Mouse (Mus musculus) heart, adult 2 months (tissue): Measurements from ENCODE around the gene Lhx4. TPM values are rescaled to one million over a fixed set of nuclear protein-coding genes. Genes with fewer than 3 reads are reported as not detected.

ENCODE experiments used
- DNase-seq, 2 experiments: peaks; one replicate each; pipeline ENCODE4 v3.0.0; 2021
- H3K27ac ChIP-seq: fragments of 200-600 bp; 2 replicates; pipeline ENCODE4 v1.8.1; 2022
- H3K27me3 ChIP-seq: fragments of 200-500 bp; 2 replicates; pipeline ENCODE4 v1.6.1; 2012; ENCODE audit warnings: mild to moderate bottlenecking, low read length, inconsistent platforms, mixed read lengths; ENCODE audit not compliant: control insufficient read depth, insufficient read depth
- H3K36me3 ChIP-seq: fragments of 200-500 bp; 2 replicates; pipeline ENCODE4 v1.6.1; 2012; ENCODE audit warnings: low read length, inconsistent platforms; ENCODE audit not compliant: control insufficient read depth, insufficient read depth
- H3K4me1 ChIP-seq: fragments of 200-500 bp; 2 replicates; pipeline ENCODE4 v1.6.1; 2011; ENCODE audit warnings: low read length; ENCODE audit not compliant: control insufficient read depth, insufficient read depth
- H3K4me3 ChIP-seq: fragments of 200-600 bp; 2 replicates; pipeline ENCODE4 v1.8.1; 2022
- H3K79me2 ChIP-seq: fragments of 200-500 bp; replicated peaks from 2 replicates; pipeline ENCODE4 v1.6.1; 2012; ENCODE audit warnings: mild to moderate bottlenecking, inconsistent platforms, low read length, moderate library complexity, mixed read lengths; ENCODE audit not compliant: control insufficient read depth, insufficient read depth
- H3K9ac ChIP-seq: fragments of 200-500 bp; 2 replicates; pipeline ENCODE4 v1.6.1; 2012; ENCODE audit warnings: low read depth, mild to moderate bottlenecking, control low read depth, inconsistent platforms, low read length, mixed read lengths
- CTCF ChIP-seq: fragments of 200-600 bp; IDR thresholded peaks from 2 replicates; pipeline ENCODE4 v1.8.1; 2022; ENCODE audit warnings: antibody characterized with exemption, mild to moderate bottlenecking, moderate library complexity
- EP300 ChIP-seq: fragments of 200-500 bp; IDR thresholded peaks from 2 replicates; pipeline ENCODE4 v1.6.1; 2011; ENCODE audit warnings: low read depth, low read length, control low read depth; ENCODE audit not compliant: insufficient read depth
- POLR2A ChIP-seq: fragments of 200-500 bp; IDR thresholded peaks from 2 replicates; pipeline ENCODE4 v1.6.1; 2011; ENCODE audit warnings: mild to moderate bottlenecking, low read depth, low read length, control low read depth; ENCODE audit not compliant: insufficient read depth
- WGBS: fragments of 180-500 bp; shearing (Covaris S2); methylation state at CpG from one replicate; pipeline ENCODE4 v1.1.7; 2018; 5-methylcytosine and 5-hydroxymethylcytosine counted together
- intact Hi-C: fragments of 180-260 bp; cut with DNase I; formaldehyde crosslinking; loops from one replicate; pipeline ENCODE4 v1.15.1; 2025
- polyA plus RNA-seq: library from polyadenylated mRNA; depleted of rRNA; stranded (reverse); fragments of >200 nt; gene quantifications from 2 replicates; pipeline ENCODE4 v1.2.3, GENCODE M21; 2012
- total RNA-seq, 2 experiments: library from RNA; stranded (reverse); gene quantifications; 2 replicates each; pipeline ENCODE4 v1.2.3; 2021

The Lhx4 gene
- total and polyA plus RNA-seq, 3 experiments: not detected

DNA sequence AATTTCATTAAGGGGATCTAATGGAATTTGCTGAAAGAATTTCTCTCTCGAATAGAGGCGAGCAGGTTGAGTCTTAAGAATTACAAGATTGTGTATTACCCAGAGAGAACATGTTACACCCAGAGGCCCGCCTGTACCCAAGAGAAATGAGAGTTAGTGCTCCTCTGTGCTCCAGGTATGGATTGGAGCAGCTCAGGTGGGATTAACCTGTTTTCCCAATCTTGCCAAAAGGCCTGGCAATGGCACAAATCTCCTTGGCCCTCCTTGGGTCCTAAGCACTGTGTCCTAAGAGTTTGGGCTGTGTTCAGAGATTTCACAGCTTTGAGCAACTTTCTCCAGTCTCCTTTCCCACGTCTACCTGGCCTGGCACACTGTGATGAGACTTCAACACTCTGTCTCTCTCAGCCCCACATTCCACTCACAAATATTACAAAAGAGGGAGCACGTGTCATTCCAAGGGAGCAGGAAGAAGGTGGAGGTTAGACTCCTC, 48.2 kb downstream of the Lhx4 start:
- Histone ChIP-seq H3K36me3 (no peaks in the 10 kb centered on the region), H3K4me1 (no peaks in the 10 kb centered on the region), H3K9ac (no peak overlapping the region), H3K27ac (no peak overlapping the region), H3K4me3 (no peak overlapping the region), H3K79me2 (no peaks in the 10 kb centered on the region), H3K27me3 (no peaks in the 10 kb centered on the region)
- intact Hi-C loops: no loop called here
- TF ChIP-seq EP300 (no peak), CTCF (no peak), POLR2A (no peak)
- 89% methylated on average over 5 of the region's 5 CpGs for WGBS
- no peak for DNase-seq

DNA sequence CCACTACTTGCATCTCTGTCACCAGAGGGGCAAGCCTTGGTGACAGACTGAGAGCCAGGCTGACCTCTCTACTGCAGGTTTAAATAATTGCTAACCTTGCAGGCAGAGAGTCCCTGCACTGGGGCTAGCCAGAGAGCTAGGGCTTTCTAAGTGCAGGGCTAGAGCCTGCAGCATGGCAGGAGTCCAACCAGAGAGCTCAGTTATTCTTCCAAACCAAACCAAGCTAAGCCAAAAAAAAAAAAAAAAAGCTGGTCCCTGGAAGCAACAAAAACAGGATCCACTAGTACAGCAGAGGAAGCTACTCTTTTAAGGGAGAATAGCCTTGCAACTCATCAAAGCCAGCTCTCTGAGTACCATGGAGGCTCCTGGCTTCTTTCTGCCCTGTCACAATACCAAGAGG, 50.6 kb downstream of the Lhx4 start:
- TF ChIP-seq EP300 (no peak), POLR2A (no peak), CTCF (no peak)
- DNase-seq: no peak
- H3K4me3 ChIP-seq: no peak overlapping the region

GRCm38 (mm10) chr1:155698373-155699159, 52.9 kb downstream of the Lhx4 start:
- 72% methylated on average over 17 of the region's 17 CpGs for WGBS
- no peak for DNase-seq
- Histone ChIP-seq H3K4me3 (no peak overlapping the region), H3K27ac (no peak overlapping the region), H3K79me2 (no peaks in the 10 kb centered on the region), H3K4me1 (no peaks in the 10 kb centered on the region), H3K36me3 (no peaks in the 10 kb centered on the region), H3K9ac (no peak overlapping the region), H3K27me3 (no peaks in the 10 kb centered on the region)
- TF ChIP-seq POLR2A (no peak), EP300 (no peak), CTCF (no peak)
- intact Hi-C loops: no loop called here

More for the DNA sequence above, 50.6 kb downstream of the Lhx4 start:
- Histone ChIP-seq H3K36me3 (no peaks in the 10 kb centered on the region), H3K27me3 (no peaks in the 10 kb centered on the region), H3K4me1 (no peaks in the 10 kb centered on the region), H3K79me2 (no peaks in the 10 kb centered on the region), H3K27ac (no peak overlapping the region), H3K9ac (no peak overlapping the region)
- intact Hi-C loops: no loop called here

GRCm38 (mm10) chr1:155693443-155693842, 58.0 kb downstream of the Lhx4 start:
- 63% methylated on average over 5 of the region's 5 CpGs for WGBS
- TF ChIP-seq POLR2A (no peak), EP300 (no peak), CTCF (no peak)

DNA sequence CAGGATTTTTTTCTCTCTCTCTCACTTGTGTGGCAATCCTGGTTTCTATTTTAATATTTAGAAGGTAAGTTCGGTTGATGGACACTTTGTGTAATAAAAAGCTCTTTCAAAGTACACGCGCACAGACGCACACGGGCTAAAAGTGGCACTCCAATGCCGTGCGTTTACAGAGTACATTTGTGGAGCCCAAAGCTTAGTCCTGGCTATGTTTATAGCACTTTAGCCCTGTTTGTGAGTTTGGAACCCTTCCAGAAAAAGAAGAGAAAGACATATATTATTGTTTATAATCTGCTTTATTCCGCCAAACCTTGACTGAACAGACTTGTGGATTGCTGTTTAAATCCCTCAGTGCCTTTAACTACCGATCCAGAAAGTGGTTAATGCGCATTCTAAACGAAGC, 58.5 kb downstream of the Lhx4 start:
- intact Hi-C loops: no loop called here
- no peak overlapping the region for H3K27ac ChIP-seq
- TF ChIP-seq POLR2A (no peak), EP300 (no peak), CTCF (no peak)
- no peak overlapping the region for H3K4me3 ChIP-seq
- H3K9ac ChIP-seq: no peak overlapping the region
- no peaks in the 10 kb centered on the region for H3K36me3 ChIP-seq
- no peaks in the 10 kb centered on the region for H3K4me1 ChIP-seq
- no peaks in the 10 kb centered on the region for H3K79me2 ChIP-seq
- no peak for DNase-seq
- H3K27me3 ChIP-seq: no peaks in the 10 kb centered on the region
- WGBS: 86% methylated on average over 11 of the region's 11 CpGs

More at GRCm38 (mm10) chr1:155693443-155693842, 58.0 kb downstream of the Lhx4 start:
- no peaks in the 10 kb centered on the region for H3K79me2 ChIP-seq
- H3K9ac ChIP-seq: no peak overlapping the region
- intact Hi-C loops: no loop called here
- no peaks in the 10 kb centered on the region for H3K36me3 ChIP-seq
- H3K27ac ChIP-seq: no peak overlapping the region
- no peak for DNase-seq
- no peaks in the 10 kb centered on the region for H3K27me3 ChIP-seq
- H3K4me3 ChIP-seq: no peak overlapping the region
- no peaks in the 10 kb centered on the region for H3K4me1 ChIP-seq

DNA sequence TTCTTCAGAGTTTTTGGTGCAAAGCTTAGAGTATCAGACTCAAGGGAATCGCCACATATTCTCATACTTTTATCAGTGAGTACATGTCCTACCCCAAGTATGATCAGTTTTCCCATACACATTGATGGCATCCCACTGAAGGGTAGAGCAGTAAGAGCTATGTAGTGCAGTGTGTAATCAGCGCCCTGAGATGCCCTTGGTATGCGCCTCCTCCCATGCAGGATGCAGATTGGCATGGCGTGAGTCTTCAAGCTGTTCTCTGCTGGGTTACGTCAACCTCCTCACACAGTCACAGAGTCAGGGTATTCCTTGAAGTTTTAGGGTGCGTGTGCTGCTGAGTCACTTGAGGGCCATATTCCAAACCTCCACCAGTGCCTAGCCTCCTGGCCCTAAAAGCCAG, 59.3 kb downstream of the Lhx4 start:
- 88% methylated on average over 6 of the region's 6 CpGs for WGBS
- intact Hi-C loops: no loop called here
- TF ChIP-seq POLR2A (no peak), CTCF (no peak), EP300 (no peak)

More for the DNA sequence above, 59.3 kb downstream of the Lhx4 start:
- no peaks in the 10 kb centered on the region for H3K27me3 ChIP-seq
- DNase-seq: no peak
- H3K27ac ChIP-seq: no peak overlapping the region
- H3K79me2 ChIP-seq: no peaks in the 10 kb centered on the region
- H3K36me3 ChIP-seq: no peaks in the 10 kb centered on the region
- H3K4me1 ChIP-seq: no peaks in the 10 kb centered on the region
- H3K4me3 ChIP-seq: no peak overlapping the region
- no peak overlapping the region for H3K9ac ChIP-seq
